Mouse (Mus musculus) liver, embryonic 14.5 days (tissue): ENCODE data around the gene Tlr9. TPM values are rescaled to one million over a fixed set of nuclear protein-coding genes. Genes with fewer than 3 reads are reported as not detected.

Source experiments
- ATAC-seq: fragments of 200-750 bp; cut with Nextera tagmentation; 2 replicates; pipeline ENCODE4 v1.8.0; 2017; ENCODE audit warnings: moderate number of reproducible peaks, mild to moderate bottlenecking, moderate library complexity; ENCODE audit not compliant: insufficient read depth
- DNase-seq, 3 experiments: peaks; one replicate each; pipeline ENCODE4 v3.0.0-alpha.2; 2012 to 2013; ENCODE audit warnings: low read depth in 3 of 3, low spot score in 3 of 3
- H3K27ac ChIP-seq: fragments of 300-500 bp; sonication (generic); 2 replicates; pipeline ENCODE4 v1.5.1; 2014; ENCODE audit warnings: moderate library complexity, mild to moderate bottlenecking, control low read depth, inconsistent platforms
- H3K27me3 ChIP-seq: fragments of 300-500 bp; sonication (generic); 2 replicates; pipeline ENCODE4 v1.6.1; 2014; ENCODE audit warnings: mild to moderate bottlenecking, low read length, moderate library complexity; ENCODE audit not compliant: control insufficient read depth, insufficient read depth
- H3K36me3 ChIP-seq: fragments of 300-500 bp; sonication (generic); replicated peaks from 2 replicates; pipeline ENCODE4 v1.6.1; 2014; ENCODE audit warnings: low read depth; ENCODE audit not compliant: control insufficient read depth, insufficient read depth
- H3K4me1 ChIP-seq, 2 experiments: fragments of 200-500 bp in 1 of 2; fragments of 300-500 bp in 1 of 2; sonication (generic) in 1 of 2; replicated peaks; 2 replicates each; pipeline ENCODE4 v1.6.1; 2012 to 2014; ENCODE audit warnings: antibody characterized with exemption in 1 of 2, inconsistent platforms in 1 of 2, low read length in 1 of 2; ENCODE audit not compliant: control insufficient read depth in 2 of 2, insufficient read depth in 2 of 2
- H3K4me2 ChIP-seq: fragments of 300-500 bp; sonication (generic); 2 replicates; pipeline ENCODE4 v1.6.1; 2014; ENCODE audit warnings: low read depth, mild to moderate bottlenecking, control low read depth, moderate library complexity
- H3K4me3 ChIP-seq, 2 experiments: fragments of 200-500 bp in 1 of 2; fragments of 300-500 bp in 1 of 2; sonication (generic) in 1 of 2; 2 replicates each; pipeline ENCODE4 v1.5.1; 2012 to 2014; ENCODE audit warnings: low read depth in 2 of 2, low read length in 2 of 2, mild to moderate bottlenecking in 2 of 2, control low read depth in 1 of 2, inconsistent platforms in 1 of 2, moderate library complexity in 1 of 2; ENCODE audit not compliant: insufficient read depth in 1 of 2
- H3K9ac ChIP-seq: fragments of 300-500 bp; sonication (generic); replicated peaks from 2 replicates; pipeline ENCODE4 v1.6.1; 2014; ENCODE audit warnings: mild to moderate bottlenecking, control low read depth, moderate library complexity
- H3K9me3 ChIP-seq: fragments of 300-500 bp; sonication (generic); 2 replicates; pipeline ENCODE4 v1.6.1; 2016; ENCODE audit warnings: low read length, mixed read lengths; ENCODE audit not compliant: control insufficient read depth
- CTCF ChIP-seq: IDR thresholded peaks from 2 replicates; pipeline ENCODE4 v1.5.1; 2016; ENCODE audit warnings: antibody characterized with exemption, low read depth, control low read depth
- EP300 ChIP-seq: IDR thresholded peaks from 2 replicates; pipeline ENCODE4 v1.6.1; 2016; ENCODE audit warnings: antibody characterized with exemption, low read depth
- WGBS: fragments of 180-500 bp; shearing (Covaris S2); extraction: QIAGEN DNeasy Blood & Tissue Kit; methylation state at CpG from one replicate; pipeline ENCODE4 v1.1.7; 2014; ENCODE audit not compliant: insufficient replicate concordance; 5-methylcytosine and 5-hydroxymethylcytosine counted together
- polyA plus RNA-seq, 2 experiments: library from polyadenylated mRNA; depleted of rRNA in 1 of 2; stranded (reverse) in 1 of 2; unstranded in 1 of 2; fragments of >200 nt; fragmentation: Nextera tagmentation in 1 of 2; extraction: Ambion mirVana in 1 of 2; gene quantifications; 2 replicates each; pipeline versions ENCODE4 v1.2.1 to v1.2.3; 2012 to 2014

The Tlr9 gene
- polyA plus RNA-seq, 2 experiments, result 0.06 to 0.29 TPM

- WGBS, result 86% methylated on average over 2 of the region's 2 CpGs
- DNase-seq, result no peak
- ATAC-seq, result no peak
- no peak overlapping the region for H3K4me2 ChIP-seq
- TF ChIP-seq EP300 (no peak), CTCF (no peak)
- no peak overlapping the region for H3K9ac ChIP-seq
- no peak overlapping the region for H3K4me3 ChIP-seq
- peaks cover 80% of the 10 kb centered on the region for H3K36me3 ChIP-seq
- H3K9me3 ChIP-seq, result no peaks in the 10 kb centered on the region
- no peak overlapping the region for H3K27ac ChIP-seq
- no peaks in the 10 kb centered on the region for H3K27me3 ChIP-seq
- H3K4me1 ChIP-seq, result peaks cover 0 to 4% of the 10 kb centered on the region in 2 experiments; a peak in 3 of 4 replicates
Measured at GRCm38 (mm10) chr9:106179454-106179853, 42.9 kb upstream of the Tlr9 start.

GRCm38 (mm10) chr9:106179964-106180363 lies 42.4 kb upstream of the Tlr9 start:
- ATAC-seq (no peak), DNase-seq (no peak)
- Histone ChIP-seq H3K27ac (no peak overlapping the region), H3K9me3 (no peaks in the 10 kb centered on the region), H3K9ac (no peak overlapping the region), H3K4me2 (no peak overlapping the region), H3K4me1 (no peaks in the 10 kb centered on the region; a peak in 1 of 4 replicates), H3K27me3 (no peaks in the 10 kb centered on the region), H3K4me3 (no peak overlapping the region), H3K36me3 (peaks cover 85% of the 10 kb centered on the region)
- TF ChIP-seq EP300, result no peak
- 90% methylated on average over 3 of the region's 3 CpGs for WGBS

- 80% methylated on average over 4 of the region's 4 CpGs for WGBS
- Histone ChIP-seq H3K4me1 (no peaks in the 10 kb centered on the region), H3K9me3 (no peaks in the 10 kb centered on the region), H3K27me3 (no peaks in the 10 kb centered on the region), H3K36me3 (peaks cover 95% of the 10 kb centered on the region), H3K27ac (no peak overlapping the region), H3K4me2 (no peak overlapping the region), H3K4me3 (no peak overlapping the region), H3K9ac (no peak overlapping the region)
- ATAC-seq (no peak), DNase-seq (no peak)
- TF ChIP-seq CTCF, result no peak
- TF ChIP-seq EP300, result no peak
Measured at GRCm38 (mm10) chr9:106182146-106182545, 40.3 kb upstream of the Tlr9 start.

- Histone ChIP-seq H3K36me3 (peaks cover 96% of the 10 kb centered on the region), H3K4me3 (no peak overlapping the region), H3K9ac (no peak overlapping the region), H3K9me3 (no peaks in the 10 kb centered on the region), H3K27ac (no peak overlapping the region), H3K27me3 (no peaks in the 10 kb centered on the region), H3K4me2 (no peak overlapping the region), H3K4me1 (no peaks in the 10 kb centered on the region)
- WGBS, result 84% methylated on average over 5 of the region's 5 CpGs
- ATAC-seq (no peak), DNase-seq (no peak)
- TF ChIP-seq EP300, result no peak
- TF ChIP-seq CTCF, result no peak
Measured at GRCm38 (mm10) chr9:106183996-106184395, 38.4 kb upstream of the Tlr9 start.

- Histone ChIP-seq H3K4me1 (no peaks in the 10 kb centered on the region), H3K4me2 (no peak overlapping the region), H3K27me3 (no peaks in the 10 kb centered on the region), H3K9ac (no peak overlapping the region), H3K27ac (no peak overlapping the region), H3K4me3 (no peak overlapping the region), H3K36me3 (peaks cover 62% of the 10 kb centered on the region), H3K9me3 (no peaks in the 10 kb centered on the region)
- no peak for TF ChIP-seq EP300
- no peak for TF ChIP-seq CTCF
- no peak for ATAC-seq
- no peak for DNase-seq
- 94% methylated on average over 1 of the region's 1 CpGs for WGBS
Measured at GRCm38 (mm10) chr9:106191355-106191754, 31.0 kb upstream of the Tlr9 start.

GRCm38 (mm10) chr9:106192024-106192423 lies 30.4 kb upstream of the Tlr9 start:
- no peak overlapping the region for H3K27ac ChIP-seq
- no peaks in the 10 kb centered on the region for H3K9me3 ChIP-seq
- no peaks in the 10 kb centered on the region for H3K27me3 ChIP-seq
- TF ChIP-seq EP300, result no peak
- TF ChIP-seq CTCF, result no peak
- H3K4me2 ChIP-seq, result no peak overlapping the region
- H3K9ac ChIP-seq, result no peak overlapping the region
- no peak overlapping the region for H3K4me3 ChIP-seq
- ATAC-seq (no peak), DNase-seq (no peak)
- H3K36me3 ChIP-seq, result peaks cover 55% of the 10 kb centered on the region
- WGBS, result 82% methylated on average over 8 of the region's 8 CpGs
- no peaks in the 10 kb centered on the region for H3K4me1 ChIP-seq
